Mouse (Mus musculus): ENCODE measurements at regions not wholly inside any gene's neighbourhood (a gene's known extent, or its start where the extent isn't known, plus 50 kb on each side); places are given as distances from the start of the nearest gene placed in this dataset.

DNA sequence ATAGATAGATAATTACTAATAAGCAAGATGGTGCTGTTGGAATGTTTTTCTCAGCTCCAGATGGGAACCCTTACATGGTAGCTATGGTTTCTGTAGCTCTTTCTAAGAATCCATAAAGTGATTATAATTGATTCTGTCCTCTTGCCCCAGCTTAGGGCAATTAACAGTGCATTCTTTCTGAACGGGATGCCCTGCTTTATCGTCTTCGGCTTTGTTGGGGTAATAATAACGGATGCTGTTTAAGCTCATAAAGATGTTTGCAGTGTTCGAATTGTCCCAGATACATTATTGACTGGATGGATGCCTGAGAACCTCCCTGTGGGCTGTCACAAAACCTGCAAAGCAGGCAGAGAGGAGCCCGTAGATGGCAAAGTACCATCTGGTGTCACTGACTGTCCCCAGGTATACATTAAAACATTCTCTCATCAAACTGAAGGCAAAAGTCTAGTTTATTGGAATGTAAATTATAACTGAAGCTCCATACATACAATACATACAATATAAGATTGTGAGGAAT is 637.8 kb upstream of the Tenm3 start:
- no peak for TF ChIP-seq EP300 (optimal IDR thresholded peaks at IDR 0.05)
- no peak for TF ChIP-seq CTCF (IDR thresholded peaks at IDR 0.05; ENCODE audit: low read depth)
